Comparison of ENCODE assay signal across 22 mouse cellular contexts in the genomic region with DNA sequence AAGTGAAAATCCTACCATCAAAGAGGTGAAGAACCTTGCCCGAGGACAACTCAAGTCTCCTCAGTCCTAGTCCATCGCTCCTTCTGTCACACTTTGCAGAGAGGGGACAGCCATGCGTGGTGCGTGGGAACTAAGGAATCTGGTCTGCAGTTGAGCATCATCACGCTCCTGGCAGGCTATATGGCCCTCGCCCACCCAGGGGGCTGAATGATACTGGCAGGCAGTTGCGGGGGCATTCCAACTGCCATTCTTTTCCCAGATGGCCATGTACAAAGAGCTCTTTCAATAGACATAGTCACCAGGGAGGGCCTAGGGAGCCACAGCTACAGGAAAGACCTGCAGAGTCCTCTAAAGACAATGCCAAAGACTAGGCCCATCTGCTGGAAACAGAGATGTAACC. TPM values are rescaled to one million over a fixed set of nuclear protein-coding genes. Genes with fewer than 3 reads are reported as not detected.
"Had no signal": no experiment of that assay in that cellular context is flagged by ENCODE, and none has a peak within 500 bp of the region (broad histone marks: within the 10 kb centered on the region; RNA-seq: fewer than 3 reads in every experiment).

No protein-coding gene starts in this region.

- DNase-seq: kidney, adult 8-10 months; kidney, postnatal 36 days; liver; liver, embryonic 13.5 days; liver, postnatal 0 days; right cerebral cortex, postnatal 14 days had no signal

- H3K27ac ChIP-seq: kidney, postnatal 0 days; left cerebral cortex, adult 2 months; limb, embryonic 12.5 days; liver, embryonic 13.5 days; lung, embryonic 15.5 days; macrophage; midbrain, embryonic 15.5 days; neural tube, embryonic 12.5 days; stomach, embryonic 15.5 days had no signal

- H3K4me3 ChIP-seq: left cerebral cortex, adult 2 months; limb, embryonic 12.5 days; liver, embryonic 13.5 days; lung, embryonic 15.5 days; megakaryocyte, embryonic 14.5 days; midbrain, embryonic 15.5 days; neural tube, embryonic 12.5 days; stomach, embryonic 15.5 days had no signal

- H3K4me1 ChIP-seq: limb, embryonic 12.5 days; liver, embryonic 13.5 days; megakaryocyte, embryonic 14.5 days had no signal

- H3K27me3 ChIP-seq: midbrain, embryonic 15.5 days; neural tube, embryonic 12.5 days had no signal

- H3K36me3 ChIP-seq: limb, embryonic 12.5 days; liver, embryonic 13.5 days; lung, embryonic 15.5 days; midbrain, embryonic 15.5 days; neural tube, embryonic 12.5 days; stomach, embryonic 15.5 days had no signal

- H3K9ac ChIP-seq: limb, embryonic 12.5 days; liver, embryonic 13.5 days; liver, postnatal 0 days; lung, embryonic 15.5 days; midbrain, embryonic 15.5 days; neural tube, embryonic 12.5 days; stomach, embryonic 15.5 days had no signal

- H3K9me3 ChIP-seq: limb, embryonic 12.5 days; liver, embryonic 13.5 days; lung, embryonic 15.5 days; megakaryocyte, embryonic 14.5 days; midbrain, embryonic 15.5 days; neural tube, embryonic 12.5 days; stomach, embryonic 15.5 days had no signal

- ATAC-seq: intestine, postnatal 0 days; liver, postnatal 0 days had no signal

- H3K4me2 ChIP-seq: limb, embryonic 12.5 days; liver, embryonic 13.5 days; lung, embryonic 15.5 days; midbrain, embryonic 11.5 days; stomach, embryonic 15.5 days had no signal

RNA-seq across cellular contexts. Expression of gene Kcna10, which starts 24.0 kb away (rescaled TPM):
- total RNA-seq: layer of hippocampus, postnatal 14 days; left cerebral cortex, postnatal 25 days; monocyte, adult 5-6 weeks; neutrophil, adult 5-6 weeks had no signal
- polyA plus RNA-seq: intestine, postnatal 0 days; kidney, postnatal 0 days; limb, embryonic 12.5 days; liver, embryonic 13.5 days; liver, postnatal 0 days; lung, embryonic 15.5 days; macrophage; midbrain, embryonic 11.5 days; midbrain, embryonic 15.5 days; neural tube, embryonic 12.5 days; spleen, adult 2 months; stomach, embryonic 15.5 days had no signal

RNA-seq across cellular contexts. Expression of gene Kcna2, which starts 57.9 kb away (rescaled TPM):
- total RNA-seq: monocyte, adult 5-6 weeks had no signal
